Comparison of ENCODE assay signal across 13 mouse cellular contexts in the genomic region with DNA sequence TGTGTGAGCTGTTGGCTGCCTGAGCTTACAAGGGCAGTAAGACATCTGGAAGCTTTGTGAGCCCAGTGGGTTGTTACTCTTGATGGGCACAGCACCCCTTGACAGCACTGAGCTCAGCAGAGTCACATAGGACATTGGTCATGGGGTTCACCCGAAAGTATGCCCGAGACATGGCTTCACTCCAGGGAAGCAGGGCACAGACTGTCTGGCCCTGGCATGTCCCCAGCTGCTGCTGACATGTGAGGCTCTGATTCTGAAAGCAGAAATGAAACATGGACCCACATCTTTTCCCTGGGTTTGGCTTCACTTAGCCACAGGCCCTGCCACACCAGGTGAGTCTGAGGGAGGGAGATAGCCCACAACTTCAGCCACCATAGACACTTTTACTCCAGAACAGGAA. TPM values are rescaled to one million over a fixed set of nuclear protein-coding genes. Genes with fewer than 3 reads are reported as not detected.
DNase-seq lines count a peak whose midpoint lies in the region; ATAC-seq and TF ChIP-seq lines count a peak whose summit lies in the region.
"Had no signal": no experiment of that assay in that cellular context is flagged by ENCODE, and none has a peak within 500 bp of the region (broad histone marks: within the 10 kb centered on the region; RNA-seq: fewer than 3 reads in every experiment).

No protein-coding gene starts in this region.

- no peak overlapping the region for H3K4me2 ChIP-seq in liver, embryonic 15.5 days
- no peak overlapping the region for H3K4me2 ChIP-seq in liver, embryonic 12.5 days
- H3K4me2 ChIP-seq: midbrain, embryonic 12.5 days had no signal

- no peaks in the 10 kb centered on the region for H3K27me3 ChIP-seq in liver, embryonic 15.5 days
- H3K27me3 ChIP-seq in liver, embryonic 12.5 days (replicated peaks) = no peaks in the 10 kb centered on the region
- H3K27me3 ChIP-seq in splenic B cell, adult 2 months (ENCODE audit: control insufficient read depth, insufficient read depth, low read length, poor library complexity, severe bottlenecking) = no peaks in the 10 kb centered on the region
- H3K27me3 ChIP-seq: midbrain, embryonic 12.5 days had no signal

- no peaks in the 10 kb centered on the region for H3K9me3 ChIP-seq in liver, embryonic 15.5 days (replicated peaks)
- H3K9me3 ChIP-seq in liver, embryonic 12.5 days (replicated peaks) = no peaks in the 10 kb centered on the region
- H3K9me3 ChIP-seq: embryonic facial prominence, embryonic 10.5 days; midbrain, embryonic 12.5 days had no signal

- peaks cover 28% of the 10 kb centered on the region; the same call in 1 of the 2 replicates for H3K4me1 ChIP-seq in liver, embryonic 15.5 days (replicated peaks)
- peaks cover 8% of the 10 kb centered on the region; the same call in 1 of the 2 replicates for H3K4me1 ChIP-seq in liver, embryonic 12.5 days
- H3K4me1 ChIP-seq: embryonic facial prominence, embryonic 10.5 days; midbrain, embryonic 12.5 days had no signal

- peaks cover 15% of the 10 kb centered on the region; the same call in 1 of the 2 replicates for H3K36me3 ChIP-seq in liver, embryonic 15.5 days (replicated peaks)
- peaks cover 61% of the 10 kb centered on the region for H3K36me3 ChIP-seq in liver, embryonic 12.5 days
- H3K36me3 ChIP-seq in splenic B cell, adult 2 months (ENCODE audit: control insufficient read depth, insufficient read depth, low read length, poor library complexity, severe bottlenecking) = peaks cover 2% of the 10 kb centered on the region; the same call in 1 of the 2 replicates

- 77% methylated on average over 2 of the region's 2 CpGs for WGBS in liver, embryonic 15.5 days (ENCODE audit: insufficient replicate concordance)
- WGBS in liver, embryonic 12.5 days (ENCODE audit: insufficient replicate concordance) = 90% methylated on average over 2 of the region's 2 CpGs

- no peak for ATAC-seq in liver, embryonic 15.5 days (ENCODE audit: insufficient read depth)
- no peak for ATAC-seq in liver, embryonic 12.5 days

- H3K9ac ChIP-seq in liver, embryonic 15.5 days = no peak overlapping the region
- no peak overlapping the region for H3K9ac ChIP-seq in liver, embryonic 12.5 days
- H3K9ac ChIP-seq: midbrain, embryonic 12.5 days had no signal

- H3K27ac ChIP-seq in gastrocnemius, adult 2 months = peak overlapping the region; percentile 60
- peak overlapping the region; percentile 59 for H3K27ac ChIP-seq in liver, embryonic 15.5 days (replicated peaks)
- H3K27ac ChIP-seq in liver, embryonic 12.5 days = no peak overlapping the region
- H3K27ac ChIP-seq: embryonic facial prominence, embryonic 10.5 days; midbrain, embryonic 12.5 days had no signal

- no peak overlapping the region for H3K4me3 ChIP-seq in gastrocnemius, adult 2 months
- H3K4me3 ChIP-seq in liver, embryonic 15.5 days (replicated peaks) = no peak overlapping the region
- H3K4me3 ChIP-seq in liver, embryonic 12.5 days = no peak overlapping the region
- H3K4me3 ChIP-seq: embryonic facial prominence, embryonic 10.5 days; midbrain, embryonic 12.5 days had no signal

- TF ChIP-seq CTCF in gastrocnemius, adult 2 months (IDR thresholded peaks at IDR 0.05) = no peak

- peak; percentile 56 for DNase-seq in gastrocnemius, adult 2 months
- no peak for DNase-seq in gastrocnemius, postnatal 4 days (ENCODE audit: low spot score in 2 of 2)
- DNase-seq in heart, postnatal 36 days = peak; percentile 45 to 56
- peak; percentile 33 for DNase-seq in splenic B cell, adult 2 months (ENCODE audit: low read depth, low spot score)
- DNase-seq in layer of hippocampus, adult 9-11 months = no peak
- no peak for DNase-seq in layer of hippocampus, adult 8-10 months (ENCODE audit: low spot score in 2 of 2)
- DNase-seq: cerebellum, postnatal 14 days; kidney, postnatal 10 days; thymus, postnatal 4 days had no signal

- intact Hi-C loops in gastrocnemius, adult 2 months (cut with DNase I) = no loop called here
- intact Hi-C loops in heart, postnatal 36 days (cut with DNase I) = no loop called here

RNA-seq across cellular contexts. Expression of a gene that starts 24.1 kb away (rescaled TPM):
- total RNA-seq in gastrocnemius, adult 2 months (2021) = 1 to 10 TPM; 5.5 to 7.9 TPM
- 10 to 100 TPM; 12.9 to 15.2 TPM for total RNA-seq in gastrocnemius, postnatal 4 days (2021)
- 44.8 and 47.5 TPM in 2 replicates for polyA plus RNA-seq in liver, embryonic 15.5 days (2015; fragmentation: Nextera tagmentation; extraction: Ambion mirVana)
- 60.1 and 62.8 TPM in 2 replicates for polyA plus RNA-seq in liver, embryonic 12.5 days (2016; fragmentation: Nextera tagmentation; extraction: Ambion mirVana)
- 10 to 100 TPM; 27.4 to 29.9 TPM for total RNA-seq in heart, postnatal 36 days (2021)
- 10 to 100 TPM in 2 of 4 experiments, 1 to 10 TPM in 2; 9.2 to 13.0 (median 10.4) TPM for total RNA-seq in layer of hippocampus, adult 8-10 months (2022)

RNA-seq across cellular contexts. Expression of a gene that starts 24.3 kb away (rescaled TPM):
- total RNA-seq in gastrocnemius, adult 2 months (2021) = 1 to 10 TPM; 6.1 to 9.3 TPM
- total RNA-seq in gastrocnemius, postnatal 4 days (2021) = 10 to 100 TPM; 35.7 to 45.0 TPM
- 7.3 and 8.6 TPM in 2 replicates for polyA plus RNA-seq in liver, embryonic 15.5 days (2015; fragmentation: Nextera tagmentation; extraction: Ambion mirVana)
- 13.5 and 13.8 TPM in 2 replicates for polyA plus RNA-seq in liver, embryonic 12.5 days (2016; fragmentation: Nextera tagmentation; extraction: Ambion mirVana)
- 10 to 100 TPM; 24.1 to 28.2 TPM for total RNA-seq in heart, postnatal 36 days (2021)
- total RNA-seq in layer of hippocampus, adult 8-10 months (2022) = 10 to 100 TPM; 32.0 to 43.6 (median 36.9) TPM

Comparison
In these comparisons a context has a peak if more than half of its experiments do, and no peak if none do; other contexts are left out.
1. DNase-seq: peak in gastrocnemius, adult 2 months (single experiment), heart, postnatal 36 days (2 of 2) and splenic B cell, adult 2 months (single experiment); none in gastrocnemius, postnatal 4 days (0 of 2), layer of hippocampus, adult 9-11 months (single experiment) and layer of hippocampus, adult 8-10 months (0 of 2).